Mouse (Mus musculus) liver, postnatal 0 days (tissue): Measurements from ENCODE around the gene Lama5. TPM values are rescaled to one million over a fixed set of nuclear protein-coding genes. Genes with fewer than 3 reads are reported as not detected.

Source experiments
- ATAC-seq: fragments of 200-750 bp; cut with Nextera tagmentation; 2 replicates; pipeline ENCODE4 v1.8.0; 2017; ENCODE audit warnings: mild to moderate bottlenecking, moderate library complexity
- DNase-seq: peaks from one replicate; pipeline ENCODE4 v3.0.0-alpha.2; 2016
- H3K27ac ChIP-seq: fragments of 300-500 bp; sonication (generic); 2 replicates; pipeline ENCODE4 v1.5.1; 2014; ENCODE audit warnings: antibody characterized with exemption, moderate library complexity, mild to moderate bottlenecking, low read depth
- H3K27me3 ChIP-seq: fragments of 300-500 bp; sonication (generic); 2 replicates; pipeline ENCODE4 v1.6.1; 2014; ENCODE audit warnings: low read length, control low read depth, mixed read lengths; ENCODE audit not compliant: insufficient read depth
- H3K36me3 ChIP-seq: fragments of 300-500 bp; sonication (generic); replicated peaks from 2 replicates; pipeline ENCODE4 v1.6.1; 2014; ENCODE audit warnings: mild to moderate bottlenecking, control low read depth, low read length, moderate library complexity, mixed read lengths; ENCODE audit not compliant: insufficient read depth
- H3K4me1 ChIP-seq: fragments of 300-500 bp; sonication (generic); 2 replicates; pipeline ENCODE4 v1.6.1; 2014; ENCODE audit warnings: antibody characterized with exemption, mild to moderate bottlenecking, control low read depth; ENCODE audit not compliant: insufficient read depth
- H3K4me2 ChIP-seq: fragments of 300-500 bp; sonication (generic); 2 replicates; pipeline ENCODE4 v1.6.1; 2014; ENCODE audit warnings: low read depth, mild to moderate bottlenecking, low read length, moderate library complexity, mixed read lengths
- H3K4me3 ChIP-seq: fragments of 300-500 bp; sonication (generic); 2 replicates; pipeline ENCODE4 v1.5.1; 2014; ENCODE audit warnings: low read depth, low read length
- H3K9ac ChIP-seq: fragments of 300-500 bp; sonication (generic); replicated peaks from 2 replicates; pipeline ENCODE4 v1.6.1; 2014; ENCODE audit warnings: mild to moderate bottlenecking, moderate library complexity
- H3K9me3 ChIP-seq: fragments of 300-500 bp; sonication (generic); 2 replicates; pipeline ENCODE4 v1.6.1; 2016; ENCODE audit warnings: mild to moderate bottlenecking, control low read depth, low read length, mixed read lengths
- CTCF ChIP-seq: sonication (generic); IDR thresholded peaks from 2 replicates; pipeline ENCODE4 v1.5.1; 2016; ENCODE audit warnings: antibody characterized with exemption, low read depth
- EP300 ChIP-seq: IDR thresholded peaks from 2 replicates; pipeline ENCODE4 v1.6.1; 2016; ENCODE audit warnings: antibody characterized with exemption, low read depth, mild to moderate bottlenecking
- WGBS: fragments of 180-500 bp; shearing (Covaris S2); extraction: QIAGEN DNeasy Blood & Tissue Kit; methylation state at CpG from one replicate; pipeline ENCODE4 v1.1.7; 2014; ENCODE audit not compliant: insufficient replicate concordance; 5-methylcytosine and 5-hydroxymethylcytosine counted together
- polyA plus RNA-seq: library from polyadenylated mRNA; unstranded; fragments of >200 nt; fragmentation: Nextera tagmentation; extraction: Ambion mirVana; gene quantifications from 2 replicates; pipeline ENCODE4 v1.2.1, GENCODE M21; 2015

The Lama5 gene
- polyA plus RNA-seq, 1 experiment from 2014 or later, result 2.2 TPM

DNA sequence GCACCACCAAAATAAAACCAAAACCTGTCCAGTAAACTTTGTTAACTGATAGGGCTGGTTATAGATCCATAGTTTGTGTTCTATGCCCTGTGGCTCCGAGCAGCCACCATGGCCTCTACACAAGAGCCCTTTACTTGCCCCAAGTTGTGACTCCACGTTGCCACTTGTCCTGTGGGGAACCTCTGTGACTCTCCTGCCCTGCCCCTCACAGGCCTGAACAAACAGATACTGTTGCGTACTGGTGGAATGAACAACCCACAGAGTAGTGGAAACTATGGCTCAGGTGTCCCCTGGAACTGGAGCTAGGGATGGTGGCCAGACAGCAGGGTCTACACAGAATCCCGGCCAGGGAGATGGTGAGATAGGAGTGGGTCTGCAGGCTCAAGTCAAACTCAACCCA lies 10.1 kb upstream of the Lama5 start:
- WGBS, result 69% methylated on average over 4 of the region's 4 CpGs
- H3K4me3 ChIP-seq, result no peak overlapping the region
- H3K9me3 ChIP-seq, result no peaks in the 10 kb centered on the region; the same call in 1 of the 2 replicates
- no peaks in the 10 kb centered on the region for H3K36me3 ChIP-seq
- peak; percentile 14 for DNase-seq
- no peaks in the 10 kb centered on the region for H3K27me3 ChIP-seq
- ATAC-seq, result no peak
- H3K4me1 ChIP-seq, result peaks cover 26% of the 10 kb centered on the region
- H3K4me2 ChIP-seq, result peak overlapping the region; percentile 40; the same call in 1 of the 2 replicates
- TF ChIP-seq EP300 (no peak), CTCF (no peak)
- peak overlapping the region; percentile 61 for H3K27ac ChIP-seq
- H3K9ac ChIP-seq, result no peak overlapping the region

- Histone ChIP-seq H3K27ac (no peak overlapping the region), H3K9me3 (no peaks in the 10 kb centered on the region; the same call in 1 of the 2 replicates), H3K4me2 (no peak overlapping the region), H3K4me1 (peaks cover 26% of the 10 kb centered on the region), H3K36me3 (no peaks in the 10 kb centered on the region), H3K9ac (no peak overlapping the region), H3K27me3 (no peaks in the 10 kb centered on the region), H3K4me3 (no peak overlapping the region)
- no peak for ATAC-seq
- DNase-seq, result peak; percentile 18
- 64% methylated on average over 6 of the region's 6 CpGs for WGBS
- TF ChIP-seq EP300 (no peak), CTCF (no peak)
Observed at GRCm38 (mm10) chr2:180234980-180235379, 9.3 kb upstream of the Lama5 start.

- no peak overlapping the region for H3K4me2 ChIP-seq
- 76% methylated on average over 8 of the region's 8 CpGs for WGBS
- H3K9me3 ChIP-seq, result no peaks in the 10 kb centered on the region; the same call in 1 of the 2 replicates
- DNase-seq (peak; percentile 13), ATAC-seq (peak; percentile 44; the same call in 1 of the 2 replicates)
- H3K36me3 ChIP-seq, result no peaks in the 10 kb centered on the region
- H3K4me3 ChIP-seq, result no peak overlapping the region
- H3K9ac ChIP-seq, result no peak overlapping the region
- no peaks in the 10 kb centered on the region for H3K27me3 ChIP-seq
- peaks cover 26% of the 10 kb centered on the region for H3K4me1 ChIP-seq
- TF ChIP-seq CTCF, result no peak
- TF ChIP-seq EP300, result no peak
- no peak overlapping the region for H3K27ac ChIP-seq
Observed at GRCm38 (mm10) chr2:180234353-180234752, 8.7 kb upstream of the Lama5 start.

GRCm38 (mm10) chr2:180233101-180233904 lies 7.6 kb upstream of the Lama5 start:
- TF ChIP-seq CTCF, result no peak
- TF ChIP-seq EP300, result no peak
- Histone ChIP-seq H3K27ac (no peak overlapping the region), H3K4me1 (peaks cover 24% of the 10 kb centered on the region), H3K4me2 (no peak overlapping the region), H3K27me3 (no peaks in the 10 kb centered on the region), H3K9me3 (no peaks in the 10 kb centered on the region), H3K4me3 (no peak overlapping the region), H3K36me3 (no peaks in the 10 kb centered on the region), H3K9ac (no peak overlapping the region)
- WGBS, result 64% methylated on average over 7 of the region's 7 CpGs
- DNase-seq (no peak), ATAC-seq (no peak)

- no peaks in the 10 kb centered on the region for H3K36me3 ChIP-seq
- H3K27ac ChIP-seq, result no peak overlapping the region
- no peak overlapping the region for H3K4me2 ChIP-seq
- H3K9ac ChIP-seq, result no peak overlapping the region
- no peak for DNase-seq
- H3K4me3 ChIP-seq, result no peak overlapping the region
- H3K4me1 ChIP-seq, result peaks cover 31% of the 10 kb centered on the region
- H3K27me3 ChIP-seq, result peaks cover 11% of the 10 kb centered on the region
- ATAC-seq, result no peak
- WGBS, result 62% methylated on average over 4 of the region's 4 CpGs
- no peak for TF ChIP-seq CTCF
- no peak for TF ChIP-seq EP300
- no peaks in the 10 kb centered on the region for H3K9me3 ChIP-seq
Observed at GRCm38 (mm10) chr2:180230482-180230881, 4.8 kb upstream of the Lama5 start.

DNA sequence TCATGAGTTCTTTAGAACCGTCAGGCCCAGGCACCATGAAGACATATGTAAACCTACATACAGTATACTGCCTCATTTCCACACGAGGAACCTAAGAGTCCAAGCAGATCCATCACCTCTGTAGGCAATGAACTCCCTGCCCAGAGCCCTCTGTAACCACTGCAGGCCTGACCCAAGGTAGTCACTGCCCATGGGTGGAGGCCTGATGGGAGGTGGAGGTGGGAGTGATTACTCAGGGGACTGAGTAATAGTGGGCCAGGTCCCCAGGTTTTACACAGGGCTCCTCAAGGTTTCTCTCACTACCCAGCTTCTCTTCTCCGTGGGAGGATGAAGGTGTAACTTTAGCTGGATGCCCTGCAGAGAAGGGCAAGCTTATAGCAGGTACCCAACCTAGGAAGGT lies 3.5 kb upstream of the Lama5 start:
- no peaks in the 10 kb centered on the region for H3K36me3 ChIP-seq
- no peak overlapping the region for H3K4me2 ChIP-seq
- no peak overlapping the region for H3K27ac ChIP-seq
- H3K9ac ChIP-seq, result no peak overlapping the region
- peaks cover 24% of the 10 kb centered on the region for H3K27me3 ChIP-seq
- ATAC-seq, result no peak
- DNase-seq, result no peak
- peaks cover 29% of the 10 kb centered on the region for H3K4me1 ChIP-seq
- H3K9me3 ChIP-seq, result no peaks in the 10 kb centered on the region
- TF ChIP-seq CTCF (no peak), EP300 (no peak)
- 55% methylated on average over 3 of the region's 3 CpGs for WGBS
- H3K4me3 ChIP-seq, result no peak overlapping the region
